ENCODE assay signal across 11 mouse cellular contexts in genomic region chr7:132768498-132769344, GRCm38 (mm10). TPM values are rescaled to one million over a fixed set of nuclear protein-coding genes. Genes with fewer than 3 reads are reported as not detected.
DNase-seq lines count a peak whose midpoint lies in the region; ATAC-seq and TF ChIP-seq lines count a peak whose summit lies in the region.
"Had no signal": no experiment of that assay in that cellular context is flagged by ENCODE, and none has a peak within 500 bp of the region (broad histone marks: within the 10 kb centered on the region; RNA-seq: fewer than 3 reads in every experiment).

No protein-coding gene starts in this region.

- peaks cover 50% of the 10 kb centered on the region for H3K4me1 ChIP-seq in brown adipose tissue, adult 24 weeks (ENCODE audit: control insufficient read depth, insufficient read depth, insufficient read length, low read length)
- H3K4me1 ChIP-seq in erythroblast, embryonic 14.5 days (ENCODE audit: control insufficient read depth): peaks cover 99% of the 10 kb centered on the region
- peaks cover 95% of the 10 kb centered on the region for H3K4me1 ChIP-seq in liver, embryonic 12.5 days

- H3K36me3 ChIP-seq in erythroblast, embryonic 14.5 days (ENCODE audit: control insufficient read depth): peaks cover 100% of the 10 kb centered on the region
- peaks cover 83% of the 10 kb centered on the region for H3K36me3 ChIP-seq in liver, embryonic 12.5 days

- no peak for DNase-seq in layer of hippocampus, adult 2 months (ENCODE audit: low spot score in 2 of 2)
- no peak for DNase-seq in layer of hippocampus, postnatal 36 days
- DNase-seq in gastrocnemius, postnatal 10 days: no peak
- no peak for DNase-seq in kidney, adult 18-20 months

- no peak for ATAC-seq in liver, embryonic 12.5 days
- ATAC-seq: hindbrain, postnatal 0 days had no signal

- H3K27me3 ChIP-seq in erythroblast, embryonic 14.5 days (ENCODE audit: control insufficient read depth): no peaks in the 10 kb centered on the region
- H3K27me3 ChIP-seq in liver, embryonic 12.5 days (replicated peaks): no peaks in the 10 kb centered on the region
- H3K27me3 ChIP-seq: heart, embryonic 12.5 days; neural tube, embryonic 12.5 days had no signal

- peak overlapping the region; percentile 80; the same call in 1 of the 2 replicates for H3K27ac ChIP-seq in layer of hippocampus, adult 2 months
- H3K27ac ChIP-seq in brown adipose tissue, adult 24 weeks (replicated peaks; ENCODE audit: low read depth, low read length): peak overlapping the region; percentile 6; the same call in 1 of the 2 replicates
- peak overlapping the region; percentile 94 for H3K27ac ChIP-seq in liver, embryonic 12.5 days
- H3K27ac ChIP-seq: macrophage; neural tube, embryonic 12.5 days had no signal

- TF ChIP-seq CTCF in layer of hippocampus, adult 2 months (conservative IDR thresholded peaks at IDR 0.05): no peak

- H3K4me2 ChIP-seq in liver, embryonic 12.5 days: peak overlapping the region; percentile 63
- H3K4me2 ChIP-seq: heart, embryonic 12.5 days; neural tube, embryonic 12.5 days had no signal

- H3K4me3 ChIP-seq in layer of hippocampus, adult 2 months: no peak overlapping the region
- no peak overlapping the region for H3K4me3 ChIP-seq in brown adipose tissue, adult 24 weeks (ENCODE audit: insufficient read depth, low read depth, low read length)
- H3K4me3 ChIP-seq in erythroblast, embryonic 14.5 days (replicated peaks): peak overlapping the region; percentile 60
- H3K4me3 ChIP-seq in liver, embryonic 12.5 days: peak overlapping the region; percentile 39
- H3K4me3 ChIP-seq: heart, embryonic 12.5 days; neural tube, embryonic 12.5 days had no signal

- peak overlapping the region; percentile 67 for H3K9ac ChIP-seq in liver, embryonic 12.5 days
- H3K9ac ChIP-seq: heart, embryonic 12.5 days; neural tube, embryonic 12.5 days had no signal

- WGBS in liver, embryonic 12.5 days (ENCODE audit: insufficient replicate concordance): 59% methylated on average over 12 of the region's 12 CpGs

- no peaks in the 10 kb centered on the region for H3K9me3 ChIP-seq in erythroblast, embryonic 14.5 days (ENCODE audit: control insufficient read depth, low read length)
- H3K9me3 ChIP-seq in liver, embryonic 12.5 days (replicated peaks): no peaks in the 10 kb centered on the region
- H3K9me3 ChIP-seq: heart, embryonic 12.5 days; neural tube, embryonic 12.5 days had no signal

RNA-seq across cellular contexts. Expression of gene Fam53b, which starts 45.0 kb away (rescaled TPM):
- 10 to 100 TPM; 42.3 to 54.8 TPM for total RNA-seq in layer of hippocampus, adult 2 months (2021)
- total RNA-seq in layer of hippocampus, postnatal 36 days (2021): 10 to 100 TPM; 46.4 to 53.3 TPM
- polyA plus RNA-seq in brown adipose tissue, adult 24 weeks (2012; ENCODE audit: insufficient read depth, insufficient read length, missing spikeins): 44.1 and 50.2 TPM in 2 replicates
- 21.4 and 23.3 TPM in 2 replicates for polyA plus RNA-seq in erythroblast, embryonic 14.5 days (2012)
- 27.2 and 28.8 TPM in 2 replicates for polyA plus RNA-seq in liver, embryonic 12.5 days (2016; fragmentation: Nextera tagmentation; extraction: Ambion mirVana)
- 10 to 100 TPM; 34.5 to 43.6 TPM for total RNA-seq in gastrocnemius, postnatal 10 days (2021)

Comparison
In these comparisons a context has a peak if more than half of its experiments do, and no peak if none do; other contexts are left out.
1. H3K27ac ChIP-seq: peak in every context shown above with its lines; median percentile 94 in liver, embryonic 12.5 days; 80 in layer of hippocampus, adult 2 months; 6 in brown adipose tissue, adult 24 weeks.
2. H3K4me3 ChIP-seq: peak in erythroblast, embryonic 14.5 days (single experiment) and liver, embryonic 12.5 days (single experiment); none in layer of hippocampus, adult 2 months (single experiment) and brown adipose tissue, adult 24 weeks (single experiment).